Mouse (Mus musculus): ENCODE data around the gene Tmem232.
"Not testable (repeated sequence)": the region's sequence is repeated elsewhere in the genome, so short reads cannot be mapped to it uniquely, and the experiment has no call there.

The Tmem232 gene

GRCm38 (mm10) chr17:65225347-65225916 is 315.1 kb downstream of the Tmem232 start:
- DNase-seq (ENCODE audit: low spot score in 2 of 2): no peak

DNA sequence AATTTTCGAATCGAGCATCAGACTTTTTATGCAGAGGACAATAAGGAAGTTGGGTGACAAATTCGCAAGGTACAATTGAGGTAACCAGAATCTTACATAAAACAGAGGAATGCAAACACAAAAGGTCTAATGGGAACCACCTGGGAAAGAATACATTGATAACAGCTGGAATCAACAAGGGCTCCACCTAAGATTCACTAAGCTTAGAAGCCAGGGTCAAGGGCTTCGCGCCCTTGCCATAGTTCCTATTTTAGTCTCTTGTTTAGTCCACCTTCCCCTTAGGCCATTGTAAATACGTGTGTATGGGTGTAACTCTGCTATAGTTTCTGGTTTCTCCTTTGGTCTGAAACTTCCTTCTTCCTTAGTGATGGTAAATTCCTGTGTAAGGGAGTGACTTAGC is 318.9 kb downstream of the Tmem232 start:
- DNase-seq (ENCODE audit: low spot score in 2 of 2): not testable (repeated sequence)
